Mouse (Mus musculus) liver, postnatal 0 days (tissue): ENCODE data around the gene Vps37c. TPM values are rescaled to one million over a fixed set of nuclear protein-coding genes. Genes with fewer than 3 reads are reported as not detected.

ENCODE experiments used
- ATAC-seq: fragments of 200-750 bp; cut with Nextera tagmentation; 2 replicates; pipeline ENCODE4 v1.8.0; 2017; ENCODE audit warnings: mild to moderate bottlenecking, moderate library complexity
- DNase-seq: peaks from one replicate; pipeline ENCODE4 v3.0.0-alpha.2; 2016
- H3K27ac ChIP-seq: fragments of 300-500 bp; sonication (generic); 2 replicates; pipeline ENCODE4 v1.5.1; 2014; ENCODE audit warnings: antibody characterized with exemption, moderate library complexity, mild to moderate bottlenecking, low read depth
- H3K27me3 ChIP-seq: fragments of 300-500 bp; sonication (generic); 2 replicates; pipeline ENCODE4 v1.6.1; 2014; ENCODE audit warnings: low read length, control low read depth, mixed read lengths; ENCODE audit not compliant: insufficient read depth
- H3K36me3 ChIP-seq: fragments of 300-500 bp; sonication (generic); replicated peaks from 2 replicates; pipeline ENCODE4 v1.6.1; 2014; ENCODE audit warnings: mild to moderate bottlenecking, control low read depth, low read length, moderate library complexity, mixed read lengths; ENCODE audit not compliant: insufficient read depth
- H3K4me1 ChIP-seq: fragments of 300-500 bp; sonication (generic); 2 replicates; pipeline ENCODE4 v1.6.1; 2014; ENCODE audit warnings: antibody characterized with exemption, mild to moderate bottlenecking, control low read depth; ENCODE audit not compliant: insufficient read depth
- H3K4me2 ChIP-seq: fragments of 300-500 bp; sonication (generic); 2 replicates; pipeline ENCODE4 v1.6.1; 2014; ENCODE audit warnings: low read depth, mild to moderate bottlenecking, low read length, moderate library complexity, mixed read lengths
- H3K4me3 ChIP-seq: fragments of 300-500 bp; sonication (generic); 2 replicates; pipeline ENCODE4 v1.5.1; 2014; ENCODE audit warnings: low read depth, low read length
- H3K9ac ChIP-seq: fragments of 300-500 bp; sonication (generic); replicated peaks from 2 replicates; pipeline ENCODE4 v1.6.1; 2014; ENCODE audit warnings: mild to moderate bottlenecking, moderate library complexity
- H3K9me3 ChIP-seq: fragments of 300-500 bp; sonication (generic); 2 replicates; pipeline ENCODE4 v1.6.1; 2016; ENCODE audit warnings: mild to moderate bottlenecking, control low read depth, low read length, mixed read lengths
- CTCF ChIP-seq: sonication (generic); IDR thresholded peaks from 2 replicates; pipeline ENCODE4 v1.5.1; 2016; ENCODE audit warnings: antibody characterized with exemption, low read depth
- EP300 ChIP-seq: IDR thresholded peaks from 2 replicates; pipeline ENCODE4 v1.6.1; 2016; ENCODE audit warnings: antibody characterized with exemption, low read depth, mild to moderate bottlenecking
- WGBS: fragments of 180-500 bp; shearing (Covaris S2); extraction: QIAGEN DNeasy Blood & Tissue Kit; methylation state at CpG from one replicate; pipeline ENCODE4 v1.1.7; 2014; ENCODE audit not compliant: insufficient replicate concordance; 5-methylcytosine and 5-hydroxymethylcytosine counted together
- polyA plus RNA-seq: library from polyadenylated mRNA; unstranded; fragments of >200 nt; fragmentation: Nextera tagmentation; extraction: Ambion mirVana; gene quantifications from 2 replicates; pipeline ENCODE4 v1.2.1, GENCODE M21; 2015

The Vps37c gene
- polyA plus RNA-seq, 1 experiment from 2014 or later: 9.4 TPM

DNA sequence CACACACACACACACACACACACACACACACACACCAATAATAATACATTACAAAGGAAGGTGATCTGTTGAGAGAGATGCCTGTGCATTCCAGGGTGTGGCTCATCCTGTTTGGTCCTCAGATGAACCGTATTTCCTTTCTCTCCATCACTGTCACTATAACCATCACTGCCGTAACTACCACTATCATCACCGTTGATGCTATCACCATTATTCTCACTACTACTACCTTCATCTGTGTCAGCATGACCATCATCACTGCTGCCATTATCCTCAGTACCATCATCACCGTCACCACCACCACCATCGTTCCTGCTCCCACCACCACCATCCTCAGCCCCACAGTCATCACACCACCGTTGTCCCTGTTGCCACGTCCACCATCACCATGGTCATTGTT, 43.4 kb downstream of the Vps37c start:
- no peak overlapping the region for H3K4me3 ChIP-seq
- H3K27ac ChIP-seq: no peak overlapping the region
- ATAC-seq (no peak), DNase-seq (no peak)
- 87% methylated on average over 7 of the region's 7 CpGs for WGBS
- H3K4me1 ChIP-seq: no peaks in the 10 kb centered on the region
- TF ChIP-seq CTCF (no peak), EP300 (no peak)
- H3K27me3 ChIP-seq: no peaks in the 10 kb centered on the region
- H3K9ac ChIP-seq: no peak overlapping the region
- no peaks in the 10 kb centered on the region for H3K36me3 ChIP-seq
- no peaks in the 10 kb centered on the region for H3K9me3 ChIP-seq
- no peak overlapping the region for H3K4me2 ChIP-seq

DNA sequence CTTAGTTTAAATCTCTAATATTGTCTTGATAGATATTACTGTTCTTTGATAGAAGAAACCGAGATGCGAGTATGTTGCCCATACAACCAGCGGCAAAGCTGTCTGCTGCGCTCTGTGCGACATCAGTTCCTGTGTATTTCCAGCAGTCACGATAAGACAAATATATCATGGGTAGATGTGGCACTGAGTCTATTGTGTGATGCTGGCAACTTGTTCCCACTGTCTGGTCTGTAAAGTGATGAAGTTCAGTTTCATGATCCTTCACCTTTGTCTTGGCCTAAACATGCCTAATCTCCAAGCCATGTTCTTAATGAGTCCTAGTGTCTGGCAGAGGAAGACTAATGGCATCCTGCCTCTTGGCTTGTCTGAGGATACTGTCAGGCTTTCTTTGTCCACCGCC, 44.2 kb downstream of the Vps37c start:
- Histone ChIP-seq H3K4me3 (no peak overlapping the region), H3K4me2 (no peak overlapping the region), H3K9me3 (no peaks in the 10 kb centered on the region), H3K36me3 (no peaks in the 10 kb centered on the region), H3K27ac (no peak overlapping the region), H3K9ac (no peak overlapping the region), H3K4me1 (no peaks in the 10 kb centered on the region), H3K27me3 (no peaks in the 10 kb centered on the region)
- no peak for DNase-seq
- 89% methylated on average over 7 of the region's 7 CpGs for WGBS
- TF ChIP-seq CTCF (no peak), EP300 (no peak)
- no peak for ATAC-seq

DNA sequence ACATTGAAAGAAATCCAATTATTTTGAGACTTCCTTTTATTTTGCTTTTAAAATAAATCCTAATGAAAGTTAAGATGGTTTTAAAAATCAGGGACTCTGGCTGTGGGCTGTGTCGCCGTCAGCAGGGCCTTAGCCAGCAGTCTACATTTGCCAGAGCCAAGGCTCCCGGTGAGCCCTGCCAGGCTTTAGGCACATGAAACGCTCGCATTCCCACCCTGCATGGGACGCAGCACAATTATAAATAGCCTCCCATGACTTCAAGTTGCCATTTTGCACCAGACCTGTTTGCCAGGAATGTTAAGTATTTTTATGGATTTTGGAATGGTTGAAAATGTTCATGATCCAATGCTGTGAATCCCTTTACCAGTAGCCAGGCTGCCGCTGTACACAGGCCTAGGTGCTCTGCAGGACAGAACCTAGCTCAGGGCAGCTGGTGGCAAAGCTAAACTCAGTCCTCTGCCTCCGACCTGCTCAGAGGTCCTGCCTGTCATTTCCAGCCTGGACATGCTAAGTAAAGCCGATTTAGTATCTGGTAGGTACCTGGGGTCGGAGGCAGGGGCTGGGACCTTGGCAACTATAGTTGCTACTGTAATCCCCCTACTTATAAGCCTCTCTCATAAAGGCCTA, 45.1 kb downstream of the Vps37c start:
- TF ChIP-seq CTCF: no peak
- no peak for TF ChIP-seq EP300
- Histone ChIP-seq H3K4me1 (no peaks in the 10 kb centered on the region), H3K9ac (no peak overlapping the region), H3K27me3 (no peaks in the 10 kb centered on the region), H3K9me3 (no peaks in the 10 kb centered on the region), H3K4me2 (no peak overlapping the region), H3K4me3 (no peak overlapping the region), H3K36me3 (no peaks in the 10 kb centered on the region), H3K27ac (no peak overlapping the region)
- ATAC-seq (no peak), DNase-seq (no peak)
- WGBS: 86% methylated on average over 10 of the region's 10 CpGs

DNA sequence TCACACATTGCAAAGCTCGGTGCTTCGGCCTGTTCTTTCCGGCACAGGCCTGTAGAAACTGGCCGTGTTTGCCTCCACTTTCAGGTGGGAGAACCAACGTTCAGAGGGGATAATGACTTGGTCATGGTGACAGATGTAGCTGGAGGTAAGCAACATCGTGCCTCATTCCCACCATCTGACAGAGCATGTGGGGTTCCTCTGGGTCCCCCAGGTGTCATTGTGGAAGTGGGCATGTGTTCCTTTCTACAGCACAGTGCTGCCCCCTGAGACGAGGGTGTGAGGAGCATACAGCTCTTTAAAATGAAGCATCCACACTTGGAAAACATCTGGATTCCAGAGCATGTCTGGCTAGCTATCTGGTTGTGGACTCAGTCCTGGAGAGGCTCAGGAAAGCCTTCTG, 46.0 kb downstream of the Vps37c start:
- no peak for ATAC-seq
- Histone ChIP-seq H3K27ac (no peak overlapping the region), H3K36me3 (no peaks in the 10 kb centered on the region), H3K9ac (no peak overlapping the region), H3K4me1 (no peaks in the 10 kb centered on the region), H3K4me2 (no peak overlapping the region), H3K27me3 (no peaks in the 10 kb centered on the region), H3K4me3 (no peak overlapping the region), H3K9me3 (no peaks in the 10 kb centered on the region)
- DNase-seq: no peak
- WGBS: 75% methylated on average over 7 of the region's 7 CpGs
- TF ChIP-seq CTCF: no peak
- no peak for TF ChIP-seq EP300

DNA sequence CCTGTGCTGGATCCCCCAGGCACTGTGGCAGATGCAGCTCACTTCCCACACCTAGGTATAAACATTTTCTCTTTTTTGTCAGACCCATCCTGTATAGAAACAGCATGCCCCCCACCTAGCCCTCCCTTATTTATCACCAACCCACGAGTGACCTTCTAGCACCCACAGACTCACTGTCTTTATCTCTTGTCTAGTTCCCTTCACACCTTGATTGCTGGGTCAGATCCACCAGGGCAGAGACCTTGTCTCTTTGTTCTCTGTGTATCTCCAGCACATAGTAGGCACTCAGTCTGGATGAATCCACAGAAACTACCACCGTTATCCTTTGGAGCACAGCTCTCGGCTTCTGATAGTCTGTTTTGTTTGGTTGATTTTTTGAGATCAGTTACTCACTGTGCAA, 46.5 kb downstream of the Vps37c start:
- H3K27me3 ChIP-seq: no peaks in the 10 kb centered on the region
- DNase-seq (no peak), ATAC-seq (no peak)
- H3K9me3 ChIP-seq: no peaks in the 10 kb centered on the region
- no peak overlapping the region for H3K27ac ChIP-seq
- 80% methylated on average over 3 of the region's 3 CpGs for WGBS
- H3K36me3 ChIP-seq: no peaks in the 10 kb centered on the region
- TF ChIP-seq CTCF (no peak), EP300 (no peak)
- H3K4me1 ChIP-seq: no peaks in the 10 kb centered on the region
- no peak overlapping the region for H3K4me3 ChIP-seq
- H3K4me2 ChIP-seq: no peak overlapping the region
- H3K9ac ChIP-seq: no peak overlapping the region

DNA sequence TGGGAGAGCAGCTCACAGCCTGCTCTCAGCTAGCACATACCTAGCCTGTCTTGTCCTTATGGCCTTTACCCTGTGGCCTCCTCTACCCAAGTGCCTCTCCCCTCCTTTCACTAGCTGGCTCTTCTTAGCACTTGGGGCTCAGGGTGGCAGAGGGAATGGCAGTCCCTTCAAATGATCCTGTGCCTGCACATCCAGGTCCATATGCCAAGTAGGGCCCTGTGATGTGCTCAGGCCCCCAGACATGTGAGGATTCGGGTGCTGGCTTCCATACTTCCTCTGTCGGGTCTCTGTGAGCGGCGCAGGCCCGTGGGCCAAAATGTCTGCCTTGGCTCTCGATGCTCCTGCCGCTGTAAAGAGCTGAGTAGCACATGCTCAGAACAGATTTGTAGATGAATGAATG, 47.3 kb downstream of the Vps37c start:
- no peak overlapping the region for H3K27ac ChIP-seq
- no peaks in the 10 kb centered on the region for H3K36me3 ChIP-seq
- H3K4me2 ChIP-seq: no peak overlapping the region
- DNase-seq (no peak), ATAC-seq (no peak)
- no peak overlapping the region for H3K4me3 ChIP-seq
- no peak for TF ChIP-seq CTCF
- no peak for TF ChIP-seq EP300
- H3K27me3 ChIP-seq: no peaks in the 10 kb centered on the region
- no peaks in the 10 kb centered on the region for H3K9me3 ChIP-seq
- 87% methylated on average over 7 of the region's 7 CpGs for WGBS
- peaks cover 3% of the 10 kb centered on the region; the same call in 1 of the 2 replicates for H3K4me1 ChIP-seq
- H3K9ac ChIP-seq: no peak overlapping the region

DNA sequence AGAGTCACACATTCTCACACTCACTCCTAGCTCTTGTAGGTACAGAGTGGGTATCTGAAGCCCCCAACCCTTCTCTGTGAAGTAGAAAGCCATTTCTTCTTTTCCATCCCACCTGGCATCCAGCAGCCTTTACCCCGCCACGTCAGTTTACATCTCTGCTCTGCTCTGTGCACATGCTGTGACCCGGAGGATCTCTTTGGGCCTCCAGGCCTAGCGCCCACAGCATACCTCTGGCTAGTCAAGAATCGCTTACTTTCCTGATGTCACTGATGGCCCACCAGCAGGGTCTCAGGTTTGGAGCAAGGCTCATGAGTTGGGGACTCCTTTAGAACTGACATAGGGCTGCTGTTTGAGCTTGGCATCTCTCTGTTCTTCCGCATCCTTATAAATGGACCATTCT, 49.5 kb downstream of the Vps37c start:
- H3K27ac ChIP-seq: no peak overlapping the region
- no peak overlapping the region for H3K4me2 ChIP-seq
- ATAC-seq: no peak
- TF ChIP-seq EP300: no peak
- no peak for TF ChIP-seq CTCF
- peaks cover 7% of the 10 kb centered on the region; the same call in 1 of the 2 replicates for H3K4me1 ChIP-seq
- 84% methylated on average over 6 of the region's 6 CpGs for WGBS
- H3K27me3 ChIP-seq: no peaks in the 10 kb centered on the region
- no peak overlapping the region for H3K9ac ChIP-seq
- no peaks in the 10 kb centered on the region for H3K9me3 ChIP-seq
- H3K36me3 ChIP-seq: no peaks in the 10 kb centered on the region
- no peak for DNase-seq
- H3K4me3 ChIP-seq: no peak overlapping the region
